Mouse (Mus musculus) gonadal fat pad, adult 2 months (tissue): ENCODE measurements around the gene Plcb3. TPM values are rescaled to one million over a fixed set of nuclear protein-coding genes. Genes with fewer than 3 reads are reported as not detected.

Experiments used
- DNase-seq: peaks from one replicate; pipeline ENCODE4 v3.0.0-alpha.2; 2012; ENCODE audit warnings: low read depth
- polyA plus RNA-seq: library from polyadenylated mRNA; depleted of rRNA; stranded (reverse); fragments of >200 nt; gene quantifications from 2 replicates; pipeline ENCODE4 v1.2.3, GENCODE M21; 2012

Gene Plcb3
- polyA plus RNA-seq, 1 experiment: 74.5 TPM

DNA sequence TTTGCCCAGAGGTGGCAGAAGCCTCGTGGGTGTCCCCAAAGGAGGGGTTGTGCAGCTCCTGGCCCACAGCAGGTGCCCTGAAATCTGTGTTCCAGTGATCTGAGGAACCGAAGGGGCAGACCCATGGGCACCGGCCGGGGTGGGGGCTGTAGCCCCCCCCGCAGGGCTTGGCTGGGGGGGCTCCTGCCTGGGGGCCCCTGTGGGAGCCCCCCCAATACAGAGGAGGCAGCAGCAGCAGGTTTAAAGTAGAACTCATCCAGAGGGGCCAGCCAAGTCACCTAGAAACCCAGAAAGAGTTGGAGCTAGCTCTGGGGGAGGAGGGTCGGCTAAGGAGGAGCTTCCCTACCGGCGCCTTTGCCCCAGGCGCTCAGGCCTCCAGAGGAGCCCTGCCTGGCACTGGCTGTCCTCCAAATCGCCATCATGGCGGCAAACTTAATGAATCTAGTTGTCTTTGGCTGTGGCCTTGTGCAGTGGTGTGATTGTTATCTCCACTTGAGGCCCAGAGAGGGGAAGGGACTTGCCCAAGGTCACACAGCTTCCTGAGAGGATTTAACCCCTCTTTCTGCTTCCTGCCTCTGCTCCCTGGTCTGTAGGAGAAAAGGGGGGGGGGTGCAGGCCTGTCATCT lies 5.7 kb downstream of the Plcb3 start:
- no peak for DNase-seq

- DNase-seq: no peak
Observed at GRCm38 (mm10) chr19:6969665-6970381, 6.4 kb downstream of the Plcb3 start.

DNA sequence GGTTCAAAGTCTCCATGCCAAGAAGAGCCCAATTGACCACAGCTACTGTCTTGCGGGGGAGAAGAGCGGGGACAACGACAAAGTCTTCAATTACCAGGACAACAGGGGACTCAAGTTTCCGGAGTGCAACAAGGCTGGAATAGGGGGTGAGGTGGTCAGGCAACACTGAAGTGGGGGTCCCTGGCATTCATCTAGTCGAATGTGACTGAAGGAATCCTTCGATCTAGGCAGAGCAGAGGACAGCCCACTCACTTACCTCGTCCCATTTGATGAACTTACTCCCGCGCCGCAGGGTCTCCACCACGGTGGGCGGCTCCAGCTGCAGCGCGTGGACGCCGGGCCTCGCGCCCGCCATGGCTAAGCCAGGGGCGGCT lies 7.0 kb downstream of the Plcb3 start:
- no peak for DNase-seq

DNA sequence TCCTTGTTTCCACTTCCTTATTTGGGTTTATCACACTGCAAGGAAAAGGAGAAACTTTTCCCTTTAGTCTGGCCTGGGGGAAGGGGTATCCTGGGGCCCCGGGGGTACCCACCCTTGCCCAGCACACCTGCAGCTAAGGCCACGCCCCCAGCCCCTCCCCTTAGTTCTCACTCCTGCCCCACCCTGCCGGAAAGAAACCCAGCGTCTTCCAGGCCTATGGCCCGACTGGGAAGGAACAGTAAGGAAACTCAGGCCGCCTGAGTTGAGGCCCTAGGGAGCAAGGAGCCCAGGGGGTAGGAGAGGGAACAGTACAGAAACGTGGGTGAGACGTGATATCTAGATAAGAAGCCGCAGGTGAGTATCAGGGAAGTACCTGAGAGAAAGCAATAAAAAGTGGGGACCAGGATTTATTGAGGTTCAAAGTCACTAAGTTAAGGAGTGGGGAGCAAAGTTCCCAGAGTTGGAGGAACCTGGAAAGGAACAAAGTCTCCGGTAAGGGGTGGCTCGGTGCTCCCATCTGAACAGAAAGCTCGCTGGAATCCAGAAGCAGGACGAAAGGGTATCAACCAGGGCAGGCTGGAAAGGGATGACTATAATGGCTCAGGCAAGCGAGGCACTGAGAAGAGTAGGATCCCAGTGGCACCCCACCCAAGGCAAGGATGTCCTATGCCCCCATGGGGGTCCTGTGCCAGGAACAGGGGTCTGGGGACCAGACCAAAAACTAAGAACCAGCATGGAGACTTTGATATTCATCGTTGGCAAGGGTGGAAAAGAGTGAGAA lies 7.6 kb downstream of the Plcb3 start:
- DNase-seq: no peak

DNA sequence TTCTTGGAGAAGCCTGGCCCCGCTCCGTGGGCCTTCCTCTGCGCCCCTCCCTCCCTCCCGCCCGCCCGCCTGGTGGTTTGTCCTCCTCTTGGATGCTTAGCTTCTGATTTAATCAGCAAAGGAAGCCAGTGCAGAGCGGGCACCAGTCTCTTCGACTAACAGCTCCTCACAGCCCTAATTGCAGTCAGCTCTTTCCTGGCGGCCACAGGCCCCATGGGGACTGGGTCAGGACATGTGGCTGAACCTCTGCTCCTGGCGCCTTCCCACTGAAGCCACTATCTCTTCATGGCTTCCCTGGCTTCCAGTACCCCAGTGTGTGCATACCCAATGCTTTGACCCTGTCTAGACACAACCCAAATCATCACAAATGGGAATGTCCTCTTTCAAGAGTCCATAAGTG lies 19.8 kb downstream of the Plcb3 start:
- no peak for DNase-seq

DNA sequence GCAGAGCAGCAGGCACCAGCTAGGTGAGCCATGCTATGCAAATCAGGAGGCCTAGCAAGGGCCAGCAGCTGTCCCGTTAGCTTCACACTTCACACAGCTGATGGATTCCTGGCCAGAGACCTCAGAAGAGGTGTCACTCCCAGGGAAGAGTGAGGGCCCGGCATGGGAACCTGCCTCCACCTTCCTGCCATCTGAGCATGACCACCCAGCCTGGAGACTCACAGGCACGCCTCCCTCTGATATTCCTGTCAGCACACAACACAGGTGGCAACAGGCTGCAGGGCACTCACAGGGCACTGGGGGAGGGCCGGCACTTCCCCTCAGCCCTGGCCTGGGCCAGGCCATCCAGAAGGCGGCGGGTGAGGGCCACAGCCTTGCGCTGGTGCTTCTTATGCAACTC lies 20.8 kb downstream of the Plcb3 start:
- no peak for DNase-seq

DNA sequence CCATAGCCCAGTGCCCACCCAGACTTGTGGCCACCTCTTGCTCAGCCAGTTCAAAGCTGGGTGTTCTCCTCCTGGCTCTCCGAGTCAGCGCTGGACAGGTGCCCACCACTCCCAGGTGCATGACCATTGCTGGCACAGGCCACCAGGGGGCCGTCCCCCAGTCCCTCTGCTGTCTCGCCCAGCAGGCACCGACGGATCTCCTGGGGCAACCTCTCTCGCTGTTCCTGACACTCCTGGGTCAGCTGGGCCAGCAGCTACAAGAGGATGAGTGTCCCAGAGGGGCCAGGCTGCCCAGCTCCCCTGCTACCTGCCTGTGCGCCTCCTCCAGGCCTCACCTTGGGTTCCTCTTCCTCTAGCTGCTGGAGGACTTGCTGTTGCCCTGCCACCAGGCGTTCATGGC lies 22.2 kb downstream of the Plcb3 start:
- no peak for DNase-seq

GRCm38 (mm10) chr19:6952712-6953037 lies 23.6 kb downstream of the Plcb3 start:
- DNase-seq: no peak

GRCm38 (mm10) chr19:6951994-6952711 lies 24.1 kb downstream of the Plcb3 start:
- no peak for DNase-seq

DNA sequence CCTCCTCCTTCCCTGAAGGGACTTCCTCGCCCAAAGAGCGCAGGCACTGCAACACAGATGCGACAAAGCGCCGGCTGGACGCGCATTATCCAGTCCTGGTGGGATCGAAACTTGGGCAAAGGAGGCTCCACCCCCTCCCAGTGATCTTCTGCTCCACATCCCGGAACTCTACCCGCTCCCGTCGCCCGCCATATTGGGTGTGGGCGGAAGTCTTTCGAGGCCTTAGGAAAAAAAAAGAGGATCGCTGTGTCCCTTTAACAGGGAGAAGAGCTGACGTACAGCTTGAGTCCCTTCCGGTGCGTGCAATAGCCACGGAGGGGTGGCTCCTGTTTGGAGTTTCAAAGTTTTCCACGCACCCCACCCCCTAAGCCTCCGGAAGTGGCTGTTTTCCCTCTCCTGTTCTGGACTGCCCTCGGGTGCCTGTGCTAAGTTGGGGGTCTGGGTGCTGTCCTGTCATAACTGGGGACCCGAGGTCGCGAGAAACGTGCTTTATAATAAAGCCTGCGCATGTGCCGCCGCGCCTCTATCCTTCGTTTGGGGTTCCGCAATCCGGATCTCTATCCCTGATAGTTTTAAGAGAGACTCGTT lies 24.8 kb downstream of the Plcb3 start:
- DNase-seq: no peak

DNA sequence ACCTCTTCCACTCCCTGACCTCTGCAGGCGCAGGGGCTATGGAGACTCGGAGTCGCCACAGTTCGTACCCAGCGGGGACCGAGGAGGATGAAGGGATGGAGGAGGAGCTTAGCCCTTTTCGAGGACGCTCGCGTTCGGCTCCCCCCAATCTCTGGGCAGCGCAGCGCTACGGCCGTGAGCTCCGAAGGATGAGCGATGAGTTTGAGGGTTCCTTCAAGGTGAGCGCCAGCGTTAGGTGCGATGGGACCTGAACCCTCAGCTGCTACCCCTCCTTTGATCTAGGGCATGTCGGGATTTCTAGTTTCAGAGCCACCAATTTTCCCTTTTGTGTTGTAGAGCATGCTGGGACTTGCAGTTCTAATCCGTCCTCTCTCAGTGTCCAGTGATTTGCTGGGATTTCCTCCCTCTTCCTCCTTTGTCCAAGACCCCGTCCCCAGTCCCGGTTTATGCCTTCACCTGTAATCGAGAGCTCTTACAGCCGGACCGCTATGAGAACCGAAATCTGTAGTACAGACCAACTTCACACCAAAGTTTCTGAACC lies 25.6 kb downstream of the Plcb3 start:
- DNase-seq: no peak

DNA sequence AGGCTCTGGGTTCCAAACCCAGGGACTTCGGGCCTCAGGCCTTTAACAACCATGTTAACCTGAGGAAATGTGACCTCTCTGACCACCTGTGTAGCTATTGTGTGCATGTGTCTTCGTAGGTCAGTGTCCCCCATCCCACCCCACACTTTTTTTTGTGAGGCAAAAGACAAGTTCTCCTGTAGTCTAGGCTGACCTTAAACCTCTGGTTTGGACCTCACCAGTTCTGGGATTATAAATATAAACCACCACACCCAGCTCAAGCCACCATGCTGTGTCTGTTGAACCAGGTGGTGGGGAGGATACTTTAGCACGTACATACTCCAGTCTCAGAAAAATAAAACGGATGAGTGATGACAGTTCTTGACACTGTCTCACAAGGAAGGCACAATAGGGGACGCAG lies 26.3 kb downstream of the Plcb3 start:
- no peak for DNase-seq

DNA sequence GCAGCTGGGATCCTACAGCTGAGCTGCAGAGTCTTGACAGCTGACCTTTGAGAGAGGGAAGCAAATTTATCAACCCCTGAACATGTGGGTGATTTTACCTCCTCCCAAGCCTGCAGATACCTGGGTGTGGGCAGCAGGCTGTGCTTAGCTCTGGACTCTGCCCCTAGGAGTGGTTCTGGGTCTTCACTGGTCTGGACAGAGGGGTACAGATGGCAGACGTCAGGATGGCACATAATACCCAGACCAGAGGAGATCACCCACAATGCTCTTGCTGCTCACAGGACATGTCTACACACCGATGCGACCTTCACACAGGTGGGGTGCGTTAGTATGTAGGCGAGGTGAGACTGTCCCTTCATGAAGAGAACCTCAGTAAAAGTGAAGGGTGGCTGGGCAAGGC lies 26.7 kb downstream of the Plcb3 start:
- DNase-seq: no peak

DNA sequence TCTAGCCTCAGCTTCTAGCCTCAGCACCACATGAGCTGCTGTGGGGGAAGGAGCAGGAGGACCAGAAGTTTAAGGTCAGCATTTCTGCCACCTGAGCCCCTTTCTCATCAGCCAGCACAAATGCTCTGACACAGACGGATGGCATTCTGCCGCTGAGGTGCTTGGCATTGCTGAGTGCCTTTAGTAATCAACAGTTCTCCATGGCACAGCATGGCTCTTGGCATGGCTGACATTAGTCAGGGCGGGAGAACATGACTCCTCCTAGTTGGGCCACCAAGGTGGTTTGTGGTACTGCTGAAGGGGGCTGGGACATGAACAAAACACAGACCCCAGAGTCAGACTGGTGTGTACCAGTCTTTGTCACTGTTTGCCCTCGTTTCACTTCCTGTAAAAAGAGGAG lies 28.1 kb downstream of the Plcb3 start:
- DNase-seq: no peak

- DNase-seq: no peak
Observed at GRCm38 (mm10) chr19:6947742-6948141, 28.5 kb downstream of the Plcb3 start.

DNA sequence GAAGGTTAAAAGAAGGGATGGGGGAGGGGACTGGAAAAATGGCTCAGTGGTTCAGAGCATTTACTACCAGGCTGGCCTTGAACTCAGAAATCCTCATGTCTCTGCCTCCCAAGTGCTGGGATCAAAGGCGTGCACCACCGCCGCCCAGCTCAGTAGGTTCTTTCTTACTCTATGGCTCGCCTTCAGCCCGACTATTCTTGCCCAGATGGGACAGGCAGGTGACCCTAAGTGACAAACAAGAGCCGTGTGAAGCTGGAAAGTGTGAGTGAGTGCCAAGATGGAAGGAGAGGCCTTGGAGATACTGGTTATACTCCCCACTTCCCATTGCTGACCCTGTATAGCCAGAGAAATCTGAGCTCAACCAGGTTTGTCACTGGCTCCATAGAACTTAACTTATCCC lies 32.6 kb downstream of the Plcb3 start:
- no peak for DNase-seq

DNA sequence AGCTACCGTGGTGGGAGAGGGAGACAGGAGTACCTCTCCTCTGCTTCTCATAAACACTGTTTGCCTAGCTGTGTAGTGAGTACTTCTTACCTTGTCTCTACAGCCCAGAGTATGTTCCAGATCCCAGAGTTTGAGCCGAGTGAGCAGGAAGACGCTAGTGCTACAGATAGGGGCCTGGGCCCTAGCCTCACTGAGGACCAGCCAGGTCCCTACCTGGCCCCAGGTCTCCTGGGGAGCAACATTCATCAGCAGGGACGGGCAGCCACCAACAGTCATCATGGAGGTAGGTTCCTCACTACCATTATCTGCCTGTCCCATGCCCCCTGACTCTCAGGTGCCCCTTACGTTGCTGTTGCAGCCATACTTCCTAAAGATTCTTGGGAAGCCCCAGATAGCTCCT lies 33.5 kb downstream of the Plcb3 start:
- no peak for DNase-seq

DNA sequence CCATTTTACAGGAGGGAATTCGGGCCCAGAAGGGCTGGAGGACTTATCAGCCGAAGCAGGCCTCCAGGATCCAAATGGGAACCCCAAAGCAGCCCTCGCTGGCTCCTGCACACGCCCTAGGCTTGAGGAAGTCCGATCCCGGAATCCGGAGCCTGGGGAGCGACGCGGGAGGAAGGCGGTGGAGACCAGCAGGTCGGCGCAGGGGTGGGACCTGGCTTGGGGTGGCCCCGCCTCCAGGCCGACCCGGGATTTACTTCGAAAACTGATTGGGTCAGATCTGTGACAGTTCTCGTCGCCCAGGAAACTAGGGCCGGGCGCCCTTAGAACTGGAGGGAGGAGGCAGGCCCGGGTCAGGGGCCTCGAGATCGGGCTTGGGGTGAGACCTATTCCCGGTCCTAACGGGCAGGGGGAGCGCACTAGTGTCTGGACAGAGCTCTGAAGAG lies 34.0 kb downstream of the Plcb3 start, which contains the start of gene Gpr137:
Gene Gpr137 (minus strand): TSS at position 232 of the 443 bp plus-strand sequence.
- DNase-seq: no peak

DNA sequence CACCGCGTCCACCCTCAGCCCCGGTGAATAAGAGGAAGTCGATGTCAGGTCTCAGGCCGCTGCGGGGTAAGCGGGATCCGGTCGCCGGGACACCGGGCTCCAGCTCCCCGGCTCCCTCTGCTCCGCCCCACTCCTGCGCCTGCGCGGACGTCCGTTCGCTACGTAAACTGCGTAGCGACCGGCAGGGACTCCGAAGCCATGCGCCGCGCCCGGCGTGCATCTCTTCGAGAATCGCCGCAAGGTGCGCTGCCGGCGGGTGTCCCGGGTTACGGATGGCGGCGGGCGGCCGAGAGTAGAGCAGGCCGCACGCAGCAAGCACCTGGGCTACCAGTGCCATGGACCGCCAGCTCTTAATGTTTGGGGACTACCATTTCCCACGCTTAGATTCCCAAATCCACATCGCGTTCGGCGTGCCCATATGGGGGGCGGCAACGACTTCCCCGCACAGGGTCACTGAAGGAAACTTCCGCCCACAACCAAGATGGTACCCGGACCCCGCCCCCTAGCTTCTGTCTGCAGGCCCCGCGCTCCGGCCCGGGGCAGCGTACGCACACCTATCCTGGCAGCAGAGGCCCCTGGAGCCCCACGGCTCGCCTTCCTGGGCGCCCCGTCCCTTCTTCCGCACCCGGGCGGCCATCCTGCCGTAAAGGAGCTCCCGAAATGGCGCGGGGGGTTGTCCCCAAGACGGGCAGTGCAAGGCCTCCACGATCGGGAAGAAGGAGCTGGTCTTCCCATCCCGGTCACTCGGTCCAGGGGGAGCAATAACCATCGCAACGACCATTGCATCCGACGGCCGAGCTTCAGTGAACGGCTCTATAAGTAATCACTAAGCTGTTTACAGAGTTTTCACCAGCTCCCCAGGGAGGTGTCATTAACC lies 34.7 kb downstream of the Plcb3 start, which contains the start of gene Bad:
Gene Bad (plus strand): TSS at position 490 of the 877 bp plus-strand sequence.
- no peak for DNase-seq
